Mouse (Mus musculus) spleen, adult 2 months (tissue): ENCODE measurements around the gene Gopc. TPM values are rescaled to one million over a fixed set of nuclear protein-coding genes. Genes with fewer than 3 reads are reported as not detected.
"Not testable (repeated sequence)": the region's sequence is repeated elsewhere in the genome, so short reads cannot be mapped to it uniquely, and the experiment has no call there.

Source experiments
- DNase-seq, 2 experiments: peaks; one replicate each; pipeline versions ENCODE4 v3.0.0 to v3.0.0-alpha.2; 2012 to 2021; ENCODE audit warnings: low spot score in 2 of 2, low read depth in 1 of 2
- H3K27ac ChIP-seq: fragments of 200-500 bp; 2 replicates; pipeline ENCODE4 v1.5.1; 2012; ENCODE audit warnings: low read length, inconsistent platforms; ENCODE audit not compliant: insufficient read depth
- H3K27me3 ChIP-seq: fragments of 200-500 bp; 2 replicates; pipeline ENCODE4 v1.6.1; 2012; ENCODE audit warnings: mild to moderate bottlenecking, moderate library complexity, low read length, inconsistent platforms; ENCODE audit not compliant: control insufficient read depth, insufficient read depth
- H3K36me3 ChIP-seq: fragments of 200-500 bp; 2 replicates; pipeline ENCODE4 v1.6.1; 2012; ENCODE audit warnings: mild to moderate bottlenecking, low read length, inconsistent platforms; ENCODE audit not compliant: control insufficient read depth, insufficient read depth
- H3K4me1 ChIP-seq: fragments of 200-500 bp; 2 replicates; pipeline ENCODE4 v1.6.1; 2011; ENCODE audit warnings: inconsistent platforms; ENCODE audit not compliant: control insufficient read depth, insufficient read depth, insufficient read length
- H3K4me3 ChIP-seq: fragments of 200-500 bp; 2 replicates; pipeline ENCODE4 v1.5.1; 2011; ENCODE audit warnings: mild to moderate bottlenecking, inconsistent platforms; ENCODE audit not compliant: insufficient read depth, insufficient read length; ENCODE audit errors: extremely low read depth
- CTCF ChIP-seq: fragments of 200-500 bp; IDR thresholded peaks from 2 replicates; pipeline ENCODE4 v1.5.1; 2011; ENCODE audit warnings: mild to moderate bottlenecking, inconsistent platforms; ENCODE audit not compliant: insufficient read depth, insufficient read length, insufficient replicate concordance; ENCODE audit errors: extremely low read depth
- POLR2A ChIP-seq: fragments of 200-500 bp; IDR thresholded peaks from 2 replicates; pipeline ENCODE4 v1.6.1; 2011; ENCODE audit warnings: low read depth, low read length, inconsistent platforms
- WGBS: fragments of 180-500 bp; shearing (Covaris S2); methylation state at CpG from one replicate; pipeline ENCODE4 v1.1.7; 2018; 5-methylcytosine and 5-hydroxymethylcytosine counted together
- polyA plus RNA-seq: library from polyadenylated mRNA; depleted of rRNA; stranded (reverse); fragments of >200 nt; gene quantifications from 2 replicates; pipeline ENCODE4 v1.2.3, GENCODE M21; 2012

The Gopc gene
- polyA plus RNA-seq, 1 experiment = 4.6 TPM

DNA sequence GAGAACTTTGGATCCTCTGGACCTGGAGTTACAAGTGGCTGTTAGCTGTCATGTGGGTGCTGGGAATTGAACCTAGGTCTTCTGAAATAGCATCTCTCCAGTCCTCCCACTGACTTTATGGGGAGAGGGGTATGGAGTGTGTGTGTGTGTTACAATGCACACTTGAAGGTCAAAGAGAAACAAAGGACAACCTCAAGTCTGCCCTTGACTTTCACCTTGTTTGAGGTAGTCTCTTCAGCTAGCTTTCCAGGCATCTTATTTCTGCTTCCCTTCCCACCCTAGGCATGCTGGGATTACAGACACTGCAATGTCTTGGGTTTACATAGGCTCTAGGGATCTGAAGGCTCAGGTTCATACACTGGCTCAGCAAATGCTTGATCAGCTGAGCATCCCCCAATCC, 79.7 kb downstream of the Gopc start:
- Histone ChIP-seq H3K4me3 (no peak overlapping the region), H3K36me3 (no peaks in the 10 kb centered on the region), H3K27ac (no peak overlapping the region), H3K27me3 (no peaks in the 10 kb centered on the region), H3K4me1 (no peaks in the 10 kb centered on the region)
- TF ChIP-seq CTCF (no peak), POLR2A (no peak)
- DNase-seq = no peak

DNA sequence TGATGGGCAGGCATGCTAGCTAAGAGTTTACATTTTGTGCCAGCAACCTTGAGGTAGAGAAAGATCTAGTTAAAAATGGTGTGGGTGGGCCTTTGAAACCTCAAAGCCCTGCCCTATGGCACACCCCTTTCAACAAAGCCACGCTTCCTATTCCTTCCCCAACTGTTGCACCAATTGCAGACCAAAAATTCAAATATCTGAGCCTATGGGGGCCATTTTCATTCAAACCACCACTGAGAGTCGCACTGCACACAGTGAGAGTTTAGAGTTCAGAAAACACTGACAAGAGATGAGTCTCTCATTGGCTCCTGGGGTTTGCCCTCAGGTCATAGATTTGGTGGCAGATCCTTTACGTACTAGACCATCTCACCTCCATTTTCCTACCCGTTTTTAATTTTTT, 80.2 kb downstream of the Gopc start:
- 84% methylated on average over 4 of the region's 4 CpGs for WGBS
- H3K4me3 ChIP-seq = no peak overlapping the region
- H3K27ac ChIP-seq = no peak overlapping the region
- no peaks in the 10 kb centered on the region for H3K27me3 ChIP-seq
- no peaks in the 10 kb centered on the region for H3K4me1 ChIP-seq
- no peak for DNase-seq
- no peaks in the 10 kb centered on the region for H3K36me3 ChIP-seq
- TF ChIP-seq POLR2A (no peak), CTCF (no peak)

DNA sequence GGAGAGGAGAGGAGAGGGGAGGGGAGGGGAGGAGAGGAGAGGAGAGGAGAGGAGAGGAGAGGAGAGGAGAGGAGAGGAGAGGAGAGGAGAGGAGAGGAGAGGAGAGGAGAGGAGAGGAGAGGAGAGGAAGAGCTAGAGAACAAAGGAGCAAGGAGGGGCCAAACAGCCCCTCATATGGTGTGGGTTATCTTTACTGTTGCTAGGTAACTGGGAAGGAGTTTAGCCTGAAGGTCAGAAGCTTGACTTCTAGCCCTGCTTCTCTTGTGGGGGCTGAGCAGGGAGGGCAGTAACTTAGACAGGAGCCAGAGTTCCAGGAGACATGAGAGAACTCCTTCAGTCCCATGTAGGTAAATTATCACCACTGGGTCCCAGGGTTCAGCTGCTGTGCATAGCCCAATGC, 83.4 kb downstream of the Gopc start:
- not testable (repeated sequence) for H3K27ac ChIP-seq, H3K36me3 ChIP-seq, DNase-seq, H3K4me1 ChIP-seq, H3K27me3 ChIP-seq, H3K4me3 ChIP-seq

DNA sequence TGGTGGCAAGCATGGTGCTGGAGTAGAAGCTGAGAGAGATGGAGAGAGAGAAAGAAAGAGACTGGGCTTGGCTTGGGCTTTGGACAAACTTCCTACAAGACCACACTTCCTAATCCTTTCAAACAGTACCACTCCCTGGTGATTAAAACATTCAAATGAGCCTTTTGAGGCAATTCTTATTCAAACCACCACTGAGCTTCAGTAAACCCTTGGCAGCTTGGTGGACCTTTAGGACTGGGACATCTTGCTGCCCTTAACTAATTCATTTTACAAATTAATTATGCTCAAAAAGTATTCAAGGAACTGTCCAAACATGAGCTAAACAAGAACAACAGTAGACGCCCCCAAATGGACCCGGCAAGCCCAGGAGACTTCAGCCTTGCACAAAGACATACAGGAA, 86.0 kb downstream of the Gopc start:
- 92% methylated on average over 2 of the region's 2 CpGs for WGBS

DNA sequence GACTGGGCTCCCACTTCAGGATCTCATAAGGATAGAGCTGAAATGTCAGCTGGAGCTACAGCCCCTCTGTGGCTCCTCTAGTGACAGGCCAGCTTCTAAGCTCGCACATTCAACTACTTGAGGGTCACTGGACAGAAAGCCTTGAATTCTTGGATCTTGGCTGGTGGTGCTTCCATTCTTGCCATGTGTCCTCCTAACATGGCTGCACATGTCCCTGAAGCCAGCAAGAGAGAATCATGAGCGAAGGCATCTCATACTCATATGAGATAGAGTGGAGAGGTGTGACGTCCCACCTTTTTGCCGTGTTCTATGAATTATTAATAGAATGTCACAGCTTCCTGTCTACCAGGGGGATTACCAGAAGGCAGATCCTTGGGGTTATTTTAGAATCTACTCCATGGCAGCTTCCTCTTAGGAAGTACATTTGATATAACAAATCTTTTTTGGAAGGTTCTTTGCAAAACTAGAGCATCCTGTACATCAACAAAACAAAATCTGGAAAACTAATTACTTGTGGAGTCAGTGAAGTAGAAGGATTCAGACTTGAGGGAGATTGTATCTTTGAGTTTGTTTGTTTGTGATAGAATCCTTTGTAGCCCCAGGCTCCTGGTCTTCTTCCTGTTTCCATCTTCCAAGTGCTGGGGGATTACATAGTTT, 87.9 kb downstream of the Gopc start:
- no peak overlapping the region for H3K4me3 ChIP-seq
- no peaks in the 10 kb centered on the region for H3K36me3 ChIP-seq
- no peak for DNase-seq
- no peaks in the 10 kb centered on the region for H3K27me3 ChIP-seq
- TF ChIP-seq POLR2A (no peak), CTCF (no peak)
- no peak overlapping the region for H3K27ac ChIP-seq
- no peaks in the 10 kb centered on the region for H3K4me1 ChIP-seq
- 65% methylated on average over 4 of the region's 4 CpGs for WGBS

More for the DNA sequence above, 86.0 kb downstream of the Gopc start:
- H3K4me3 ChIP-seq = no peak overlapping the region
- H3K4me1 ChIP-seq = no peaks in the 10 kb centered on the region
- DNase-seq = no peak
- H3K27ac ChIP-seq = no peak overlapping the region
- TF ChIP-seq POLR2A = no peak
- no peak for TF ChIP-seq CTCF
- H3K36me3 ChIP-seq = no peaks in the 10 kb centered on the region
- no peaks in the 10 kb centered on the region for H3K27me3 ChIP-seq

DNA sequence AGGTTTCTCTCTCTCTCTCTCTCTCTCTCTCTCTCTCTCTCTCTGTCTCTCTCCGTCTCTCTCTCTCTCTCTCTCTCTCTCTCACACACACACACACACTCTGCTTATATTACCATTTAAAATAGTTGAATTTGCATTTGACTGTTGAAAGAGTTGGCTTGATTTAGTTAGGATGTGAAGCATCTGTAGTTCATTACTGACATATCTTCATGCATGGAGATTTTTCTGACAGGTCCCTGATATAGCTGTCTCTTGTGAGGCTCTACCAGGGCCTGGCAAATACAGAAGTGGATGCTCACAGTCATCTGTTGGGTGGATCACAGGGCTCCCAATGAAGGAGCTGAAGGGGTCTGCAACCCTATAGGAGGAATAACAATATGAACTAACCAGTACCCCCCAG, 89.5 kb downstream of the Gopc start:
- not testable (repeated sequence) for DNase-seq, H3K36me3 ChIP-seq, H3K4me1 ChIP-seq, H3K27me3 ChIP-seq, H3K27ac ChIP-seq, H3K4me3 ChIP-seq
- WGBS = 63% methylated on average over 1 of the region's 1 CpGs

DNA sequence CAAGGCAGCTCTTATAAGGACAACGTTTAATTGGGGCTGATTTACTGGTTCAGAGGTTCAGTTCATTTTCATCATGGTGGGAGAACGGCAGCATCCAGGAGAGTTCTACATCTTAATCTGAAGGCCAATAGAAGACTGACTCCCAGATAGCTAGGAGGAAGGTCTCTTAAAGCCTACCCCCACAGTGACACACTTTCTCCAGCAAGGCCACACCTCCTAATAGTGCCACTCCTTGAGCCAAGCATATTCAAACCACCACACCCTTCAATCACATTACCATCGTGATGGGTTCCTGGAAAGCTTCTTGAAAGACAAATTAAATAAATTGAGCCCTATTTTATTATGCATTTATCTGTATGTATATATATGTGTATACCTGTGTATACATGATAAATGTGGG, 92.7 kb downstream of the Gopc start:
- TF ChIP-seq CTCF = no peak
- no peak for TF ChIP-seq POLR2A
- no peaks in the 10 kb centered on the region for H3K4me1 ChIP-seq
- no peaks in the 10 kb centered on the region for H3K36me3 ChIP-seq
- DNase-seq = no peak
- WGBS = 89% methylated on average over 3 of the region's 3 CpGs
- no peak overlapping the region for H3K27ac ChIP-seq
- no peaks in the 10 kb centered on the region for H3K27me3 ChIP-seq
- H3K4me3 ChIP-seq = no peak overlapping the region
